Mouse (Mus musculus) heart, postnatal 14 days (tissue): ENCODE measurements at regions not wholly inside any gene's neighbourhood (a gene's known extent, or its start where the extent isn't known, plus 50 kb on each side); places are given as distances from the start of the nearest gene placed in this dataset.

ENCODE experiments used
- DNase-seq, 2 experiments: peaks; one replicate each; pipeline ENCODE4 v3.0.0; 2021 to 2022
- intact Hi-C: fragments of 180-260 bp; cut with DNase I; formaldehyde crosslinking; loops from one replicate; pipeline ENCODE4 v1.15.1; 2025

DNA sequence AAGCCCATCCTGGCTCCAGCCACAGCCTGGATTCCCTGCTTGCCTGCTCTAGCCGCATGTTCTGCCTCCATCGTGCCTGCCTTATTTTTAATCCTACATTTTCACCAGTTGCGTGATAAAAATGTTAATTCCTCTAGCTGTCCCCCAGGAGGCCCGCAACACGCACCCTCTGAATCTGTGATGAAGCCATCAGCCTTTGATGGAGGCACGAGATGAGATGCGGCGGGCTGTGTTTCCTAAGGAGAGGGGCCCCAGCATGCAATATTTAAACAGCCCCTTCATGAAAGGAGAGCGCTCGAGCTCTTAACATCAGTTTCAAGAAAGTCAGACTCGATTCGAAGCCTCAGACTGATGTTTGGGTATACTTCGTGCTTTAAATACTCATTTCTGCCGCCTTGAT, 76.3 kb downstream of the Nptx2 start:
- DNase-seq = no peak
- intact Hi-C loops = no loop called here

DNA sequence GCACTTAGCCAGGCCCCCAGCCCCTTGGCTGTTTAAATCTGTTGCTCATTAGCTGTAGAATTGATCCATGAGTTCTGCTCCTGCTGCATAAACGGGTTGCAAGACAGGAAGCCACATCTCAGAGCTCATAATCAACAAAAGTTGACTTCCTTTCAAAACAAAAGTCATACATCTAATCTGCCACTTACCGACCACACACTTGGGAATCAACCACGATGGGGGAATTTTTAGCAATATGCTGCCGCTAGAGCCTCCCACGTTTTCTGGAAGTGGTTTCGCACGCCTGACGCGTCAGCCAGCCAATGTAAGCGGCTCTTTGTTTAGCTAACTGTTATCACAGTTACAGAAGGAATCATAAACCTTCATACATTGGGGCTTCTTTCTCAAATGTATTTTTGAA, 77.7 kb downstream of the Nptx2 start:
- intact Hi-C loops = no loop called here
- DNase-seq = no peak

DNA sequence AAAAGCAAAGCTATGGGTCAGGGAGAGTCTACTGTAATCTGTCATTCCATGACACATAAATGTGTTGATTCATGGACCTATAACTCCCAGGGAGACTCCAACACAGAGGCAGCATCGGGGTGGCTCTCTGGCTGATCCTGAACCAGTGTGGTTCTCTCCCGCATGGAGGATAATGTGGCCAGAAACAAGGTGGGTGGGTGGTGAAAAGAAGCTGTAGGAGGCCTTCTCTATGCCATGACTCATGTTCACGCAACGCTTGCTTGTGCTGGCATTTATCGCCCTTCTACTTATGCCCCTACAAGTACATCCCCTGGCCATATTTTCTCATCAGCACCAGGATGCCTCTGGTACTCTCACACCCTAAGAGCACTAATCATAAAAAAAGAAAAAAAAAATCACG, 86.6 kb downstream of the Nptx2 start:
- no peak for DNase-seq
- intact Hi-C loops = no loop called here

DNA sequence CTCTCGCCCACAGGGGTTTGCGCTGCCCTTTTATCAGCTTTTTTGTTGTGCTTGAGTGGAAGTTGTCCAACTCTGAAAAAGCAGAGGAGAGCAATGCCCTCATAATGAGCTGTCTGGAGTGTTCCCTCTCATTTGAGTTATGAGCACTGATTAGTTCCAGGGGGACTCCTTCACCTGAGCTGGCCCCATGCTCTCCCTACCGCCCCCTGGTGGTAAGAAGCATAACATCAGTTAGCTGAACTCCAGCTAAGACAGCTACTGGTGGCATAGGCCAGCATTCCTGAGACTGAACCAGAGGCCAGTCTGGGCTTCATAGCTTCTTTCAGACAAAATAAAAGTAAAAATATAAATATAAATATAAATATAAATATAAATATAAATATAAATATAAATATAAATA, 92.9 kb downstream of the Nptx2 start:
- DNase-seq = peak in 1 of 2 experiments; percentile 40
- intact Hi-C loops = no loop called here

DNA sequence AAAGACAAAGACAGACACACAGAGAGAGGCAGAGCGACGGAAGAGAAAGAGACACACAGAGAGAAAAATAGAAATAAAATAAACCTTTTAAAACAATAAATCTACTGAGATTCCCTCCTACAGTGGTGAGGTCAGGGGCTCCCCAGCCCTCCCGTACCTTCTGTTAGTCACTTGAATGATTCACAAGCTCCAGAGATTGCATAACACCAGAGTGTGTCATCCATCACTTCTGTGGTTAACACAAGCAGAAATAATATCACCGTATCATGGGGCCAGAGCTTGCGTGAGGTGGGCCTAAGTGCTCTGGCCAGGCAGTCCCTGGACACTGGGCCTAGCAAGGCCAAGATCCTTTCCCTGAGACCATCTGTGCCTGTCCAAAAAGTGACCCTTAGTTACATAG, 93.9 kb downstream of the Nptx2 start:
- intact Hi-C loops = no loop called here
- DNase-seq = no peak

DNA sequence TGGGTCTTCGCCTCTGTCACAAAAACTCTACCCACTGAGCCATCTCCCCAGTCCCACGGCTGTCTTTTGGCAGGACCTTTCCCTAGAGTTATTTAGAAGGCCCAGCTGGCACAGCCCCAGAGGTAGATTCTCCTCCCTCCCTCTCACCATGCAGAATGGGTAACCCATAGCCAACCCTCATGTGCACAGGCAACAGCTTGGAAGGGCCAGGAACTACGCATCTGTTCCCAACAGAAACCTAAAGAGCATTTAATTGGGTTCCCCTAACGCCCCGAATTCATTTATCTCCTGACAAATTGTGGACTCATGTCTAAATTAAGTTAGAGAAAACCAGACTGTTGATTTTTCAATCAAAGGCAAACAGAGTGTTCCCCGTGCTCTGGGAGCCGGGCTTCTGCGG, 97.1 kb downstream of the Nptx2 start:
- DNase-seq = no peak
- intact Hi-C loops = no loop called here

DNA sequence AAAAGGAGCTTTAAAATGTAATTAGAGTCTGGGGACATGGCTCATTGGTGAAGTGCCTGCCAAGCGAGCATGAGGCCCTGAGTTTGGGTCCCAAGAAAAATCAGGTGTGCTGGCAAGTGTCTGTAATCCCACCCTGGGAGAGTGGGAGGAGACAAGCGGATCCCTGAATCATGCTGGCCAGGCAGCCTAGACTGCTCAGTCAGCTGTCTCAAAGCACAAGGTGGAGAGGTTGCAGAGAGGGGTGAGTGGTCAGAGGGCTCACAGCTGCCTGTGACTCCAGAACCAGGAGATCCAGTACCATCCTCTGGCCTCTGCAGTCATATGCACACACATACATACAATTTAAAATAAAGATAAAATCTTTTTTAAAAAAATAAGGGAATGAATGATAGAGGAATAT, 97.7 kb downstream of the Nptx2 start:
- intact Hi-C loops = no loop called here
- no peak for DNase-seq

DNA sequence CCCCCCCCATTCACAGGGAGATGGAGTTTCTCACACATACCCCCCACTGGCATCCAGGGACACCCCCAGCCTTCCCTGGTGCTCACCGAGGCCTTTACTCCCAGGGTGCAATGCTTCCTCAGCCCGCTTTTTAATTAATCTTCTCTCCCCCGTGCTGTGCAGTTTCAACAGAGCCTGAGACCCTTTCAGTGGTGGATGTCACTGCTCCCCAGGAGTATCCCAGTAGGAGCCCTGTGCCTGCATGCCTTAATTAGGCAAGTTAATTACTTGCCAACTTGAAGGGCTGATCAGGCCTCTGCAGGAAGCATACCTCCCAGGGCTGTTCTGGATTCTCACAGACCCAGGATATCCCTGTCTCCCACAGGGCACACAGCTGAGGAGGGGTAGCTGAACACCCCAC, 99.7 kb downstream of the Nptx2 start:
- no peak for DNase-seq
- intact Hi-C loops = no loop called here

DNA sequence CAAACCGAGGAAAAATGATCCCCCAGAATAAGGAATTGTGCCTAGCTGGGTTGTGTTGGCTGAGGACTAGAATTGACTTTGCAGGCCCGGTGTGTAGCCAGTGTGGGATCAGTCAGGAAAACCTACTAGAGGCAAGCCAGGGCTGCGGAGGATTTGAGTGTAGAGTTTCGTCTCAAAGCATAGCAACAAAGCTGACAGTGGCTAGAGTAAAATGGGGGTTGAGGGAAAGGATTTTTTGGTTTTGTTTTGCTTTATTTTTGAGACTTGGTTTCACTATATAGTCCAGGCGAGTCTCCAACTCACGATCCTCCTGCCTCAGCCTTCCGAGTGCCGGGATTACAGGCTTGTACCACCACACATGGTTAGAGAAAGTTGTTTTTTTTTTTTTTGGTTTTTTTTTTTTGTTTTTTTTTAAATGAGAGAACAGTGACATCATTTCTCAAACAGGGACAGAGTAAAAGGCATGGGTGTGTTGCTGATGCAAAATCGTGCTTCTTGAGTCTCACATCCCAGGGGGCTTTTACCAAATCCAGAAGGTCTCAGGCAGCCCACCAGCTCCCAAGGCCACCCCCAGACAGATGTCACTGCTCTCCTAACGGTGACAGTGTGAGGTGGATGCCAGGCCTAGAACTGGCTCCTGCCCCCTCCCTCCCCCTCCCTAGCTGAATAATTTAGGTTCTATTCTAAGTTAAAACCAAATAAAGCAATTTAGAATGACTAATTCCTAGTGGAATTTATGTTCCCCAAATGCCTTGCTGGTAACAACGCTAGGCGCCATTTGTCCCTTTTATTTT, 101.8 kb downstream of the Nptx2 start:
- no peak for DNase-seq
- intact Hi-C loops = no loop called here

DNA sequence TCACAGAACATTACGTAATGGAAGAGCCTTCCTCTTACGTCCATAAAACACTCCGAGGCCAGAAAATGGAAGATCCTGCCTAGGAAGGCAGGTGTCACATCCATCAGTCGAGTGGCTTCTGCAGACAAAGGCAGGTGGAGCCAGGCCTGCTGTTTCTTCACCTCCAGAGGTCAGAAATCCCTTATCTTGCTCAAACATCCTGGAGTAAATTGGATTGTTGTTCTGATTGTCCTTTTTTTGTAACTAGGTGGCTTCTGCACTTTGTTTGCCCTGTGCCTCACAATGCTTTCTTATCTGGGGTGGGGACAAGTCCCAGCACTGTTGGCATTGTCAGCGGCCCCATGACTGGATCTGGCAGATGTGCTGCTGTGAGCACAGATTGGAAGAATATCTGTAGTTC, 106.5 kb downstream of the Nptx2 start:
- no peak for DNase-seq
- intact Hi-C loops = no loop called here

DNA sequence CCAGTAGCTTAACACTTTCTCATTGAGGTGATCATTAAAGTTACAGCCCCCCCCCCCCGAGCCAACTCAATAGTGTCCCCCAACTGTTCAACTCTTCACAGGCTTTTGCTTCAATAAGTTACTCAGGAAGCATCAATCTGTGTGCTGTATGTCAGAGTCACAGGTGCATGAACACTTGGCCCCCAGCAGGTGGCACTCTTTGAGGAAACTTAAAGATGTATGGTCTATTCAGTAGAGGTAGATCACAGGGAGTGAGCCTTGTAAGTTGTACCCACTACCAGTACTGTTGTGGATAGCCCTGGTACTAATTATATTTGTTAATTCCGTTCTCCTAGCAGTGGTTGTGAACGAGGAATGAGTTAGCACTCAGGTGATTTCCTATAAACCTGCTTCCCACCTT, 99.6 kb downstream of the Tmem130 start:
- intact Hi-C loops = no loop called here
- no peak for DNase-seq

DNA sequence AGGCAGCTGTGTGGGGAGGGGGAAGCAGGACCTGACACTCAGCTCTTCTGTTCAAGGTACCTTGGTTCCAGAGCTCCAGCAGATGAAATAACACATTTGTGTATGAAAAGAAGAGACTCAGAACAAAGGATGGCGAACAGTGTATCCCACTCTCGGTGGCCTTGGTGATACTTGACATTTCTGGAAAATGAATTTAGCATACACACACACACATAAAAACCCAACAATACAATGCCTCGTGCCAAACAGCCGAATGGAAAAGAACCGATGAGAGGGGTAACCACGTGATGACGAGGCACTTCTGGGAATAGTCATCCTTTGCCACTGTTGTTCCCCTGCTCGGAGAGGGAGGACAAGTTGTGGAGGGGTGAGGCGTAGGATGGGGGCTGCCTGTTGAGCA, 97.6 kb downstream of the Tmem130 start:
- intact Hi-C loops = no loop called here
- DNase-seq = no peak

DNA sequence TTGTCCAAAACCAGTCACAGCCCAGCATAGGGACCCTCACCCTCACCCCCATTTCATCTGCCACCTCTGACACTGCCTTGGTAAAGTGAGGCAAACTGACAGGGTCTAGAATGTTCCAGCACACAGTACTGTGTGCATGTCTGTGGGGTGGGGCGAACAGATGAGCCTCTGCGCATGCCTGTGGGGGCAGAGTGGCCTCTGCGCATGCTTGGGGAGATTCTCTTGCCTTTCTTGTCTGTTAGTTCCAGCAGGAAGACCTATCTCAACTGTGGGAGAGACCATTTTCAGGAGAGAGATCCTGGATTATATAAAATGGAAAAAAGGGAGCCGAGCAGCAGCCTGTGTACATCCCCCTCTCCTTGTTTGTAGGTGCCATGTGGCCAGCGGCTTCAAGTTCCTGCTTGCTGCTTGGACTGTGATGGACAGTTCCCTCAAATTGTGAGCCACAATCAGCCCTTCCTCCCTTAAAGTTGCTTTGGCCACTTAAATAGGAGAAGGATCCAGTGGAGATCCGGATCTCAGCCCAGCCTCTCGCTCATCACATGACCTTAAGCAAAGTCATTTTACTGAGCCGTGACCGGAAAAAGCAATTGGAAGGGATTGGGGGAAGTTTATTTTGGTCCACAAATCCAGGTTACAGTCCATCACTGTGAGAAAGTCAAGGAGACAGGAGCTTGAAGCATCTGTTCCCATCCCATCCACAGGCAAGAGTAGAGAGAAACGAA, 96.9 kb downstream of the Tmem130 start:
- no peak for DNase-seq
- intact Hi-C loops = no loop called here

DNA sequence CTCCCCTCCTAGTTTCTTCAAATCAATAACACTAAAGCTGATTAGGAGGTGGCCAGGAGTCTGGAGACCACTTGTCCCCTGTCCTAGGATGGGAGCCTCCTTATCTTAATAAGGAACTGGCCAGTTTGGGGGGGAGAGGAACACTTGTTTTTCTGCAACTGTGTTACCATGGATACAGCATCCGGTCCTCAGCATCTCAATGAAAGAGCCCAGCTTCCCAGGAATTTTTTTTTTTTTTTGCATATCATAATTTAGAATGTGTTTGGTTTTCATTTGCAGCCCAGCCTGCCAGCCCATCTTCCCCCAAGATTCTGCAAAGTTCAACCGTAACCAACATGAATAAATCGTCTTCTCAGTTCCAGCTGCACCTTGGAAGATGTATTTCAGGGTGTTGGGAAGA, 93.6 kb downstream of the Tmem130 start:
- intact Hi-C loops = no loop called here
- DNase-seq = no peak

DNA sequence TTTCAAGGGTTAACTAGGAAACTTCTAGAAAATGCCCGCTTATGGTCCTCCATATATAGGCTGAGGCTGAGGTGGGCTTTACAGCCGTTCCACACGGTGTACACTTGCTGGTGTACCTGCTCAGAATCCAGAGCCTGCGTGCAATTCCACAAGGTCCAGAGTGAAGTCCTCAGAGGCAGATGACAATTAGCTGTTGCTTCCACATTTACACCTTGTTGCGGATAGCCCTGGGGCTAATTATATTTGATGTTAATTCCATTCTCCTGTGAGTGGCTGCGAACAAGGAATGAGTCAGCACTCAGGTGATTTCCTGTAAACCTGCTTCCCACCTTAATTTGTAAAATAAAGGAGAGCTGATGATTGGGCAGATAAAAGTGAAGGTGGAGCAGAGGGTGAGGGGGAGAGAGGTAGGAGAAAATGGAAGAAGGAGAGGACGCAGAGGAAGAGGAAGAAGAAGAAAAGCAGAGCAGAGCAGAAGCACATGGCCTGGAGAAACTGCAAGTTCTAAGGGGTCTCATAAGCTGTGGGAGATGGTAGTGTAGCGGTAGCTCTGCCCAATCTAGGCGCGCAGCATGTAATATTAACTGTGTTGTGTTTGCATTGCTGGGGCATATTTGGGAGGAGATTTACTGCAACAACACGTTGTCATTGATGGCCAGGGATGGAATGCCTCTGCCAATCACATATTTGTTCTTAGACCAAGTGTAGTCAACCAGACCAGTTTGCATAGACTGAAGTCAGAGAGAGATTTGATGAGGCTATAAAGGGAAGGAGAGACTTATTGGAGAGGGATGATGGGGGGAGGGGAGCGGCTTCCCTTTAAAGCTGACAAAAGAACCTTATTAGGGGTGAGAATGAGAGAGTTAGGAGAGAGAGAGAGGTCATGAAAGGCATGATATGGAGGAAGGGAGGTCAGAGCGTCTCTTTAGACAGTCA, 82.5 kb downstream of the Tmem130 start:
- intact Hi-C loops = no loop called here
- DNase-seq = no peak

DNA sequence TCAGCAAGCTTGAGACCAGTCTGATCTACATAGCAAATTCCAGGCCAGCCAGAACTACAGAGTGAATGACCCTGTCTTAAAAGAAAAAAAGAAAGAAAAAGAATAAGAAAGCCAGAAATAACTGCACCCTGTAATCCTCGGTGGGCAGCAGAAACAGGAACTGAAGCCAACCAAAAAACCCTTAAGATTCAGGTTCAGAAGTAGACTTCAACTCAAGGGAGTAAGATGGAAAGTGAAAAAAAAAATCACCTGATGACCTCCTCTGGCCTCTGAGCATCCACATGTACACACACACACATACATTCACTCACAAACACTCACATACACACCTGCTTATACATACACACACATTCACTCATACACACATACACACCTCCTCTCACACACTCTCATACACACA, 77.4 kb downstream of the Tmem130 start:
- intact Hi-C loops = no loop called here

More for the DNA sequence above, 77.4 kb downstream of the Tmem130 start:
- DNase-seq = no peak
